Mouse (Mus musculus): ENCODE measurements around the gene Sec24b. TPM values are rescaled to one million over a fixed set of nuclear protein-coding genes. Genes with fewer than 3 reads are reported as not detected.

The Sec24b gene
- polyA plus RNA-seq, 1 experiment from 2014 or later, result 24.0 TPM

GRCm38 (mm10) chr3:130055416-130056385, 5.7 kb downstream of the Sec24b start:
- DNase-seq (ENCODE audit: low spot score), result no peak

GRCm38 (mm10) chr3:130054587-130054986, 6.8 kb downstream of the Sec24b start:
- DNase-seq (ENCODE audit: low spot score), result peak; percentile 36

- DNase-seq (ENCODE audit: low spot score), result no peak
Measured at GRCm38 (mm10) chr3:130053340-130054066, 7.8 kb downstream of the Sec24b start.

- no peak for DNase-seq (ENCODE audit: low spot score)
Measured at GRCm38 (mm10) chr3:130052541-130053298, 8.6 kb downstream of the Sec24b start.

- DNase-seq (ENCODE audit: low spot score), result no peak
Measured at GRCm38 (mm10) chr3:130052116-130052515, 9.2 kb downstream of the Sec24b start.

- no peak for DNase-seq (ENCODE audit: low spot score)
Measured at GRCm38 (mm10) chr3:130040711-130041110, 20.6 kb downstream of the Sec24b start.

- no peak for DNase-seq (ENCODE audit: low spot score)
Measured at GRCm38 (mm10) chr3:130040017-130040416, 21.3 kb downstream of the Sec24b start.

GRCm38 (mm10) chr3:130028741-130029140, 32.6 kb downstream of the Sec24b start:
- DNase-seq (ENCODE audit: low spot score), result no peak

- DNase-seq (ENCODE audit: low spot score), result no peak
Measured at GRCm38 (mm10) chr3:130026181-130026580, 35.2 kb downstream of the Sec24b start.

- no peak for DNase-seq (ENCODE audit: low spot score)
Measured at GRCm38 (mm10) chr3:130025556-130025955, 35.8 kb downstream of the Sec24b start.

GRCm38 (mm10) chr3:130012943-130013342, 48.4 kb downstream of the Sec24b start:
- DNase-seq (ENCODE audit: low spot score), result no peak

GRCm38 (mm10) chr3:130011236-130011635, 50.1 kb downstream of the Sec24b start:
- DNase-seq (ENCODE audit: low spot score), result no peak

- DNase-seq (ENCODE audit: low spot score), result no peak
Measured at GRCm38 (mm10) chr3:130006141-130006540, 55.2 kb downstream of the Sec24b start.

- DNase-seq (ENCODE audit: low spot score), result no peak
Measured at GRCm38 (mm10) chr3:130000926-130001325, 60.4 kb downstream of the Sec24b start.

- DNase-seq (ENCODE audit: low spot score), result no peak
Measured at GRCm38 (mm10) chr3:129998526-129998925, 62.8 kb downstream of the Sec24b start.

GRCm38 (mm10) chr3:129998001-129998400, 63.4 kb downstream of the Sec24b start:
- DNase-seq (ENCODE audit: low spot score), result no peak

- no peak for DNase-seq (ENCODE audit: low spot score)
Measured at GRCm38 (mm10) chr3:129997324-129997723, 64.0 kb downstream of the Sec24b start.

- DNase-seq (ENCODE audit: low spot score), result no peak
Measured at GRCm38 (mm10) chr3:129987297-129987696, 74.1 kb downstream of the Sec24b start.

GRCm38 (mm10) chr3:129985335-129985734, 76.0 kb downstream of the Sec24b start:
- no peak for DNase-seq (ENCODE audit: low spot score)

GRCm38 (mm10) chr3:129984797-129985196, 76.6 kb downstream of the Sec24b start:
- DNase-seq (ENCODE audit: low spot score), result no peak

- no peak for DNase-seq (ENCODE audit: low spot score)
Measured at GRCm38 (mm10) chr3:129982271-129982670, 79.1 kb downstream of the Sec24b start.
